Mouse (Mus musculus): ENCODE measurements around the gene Il21r.

DNA sequence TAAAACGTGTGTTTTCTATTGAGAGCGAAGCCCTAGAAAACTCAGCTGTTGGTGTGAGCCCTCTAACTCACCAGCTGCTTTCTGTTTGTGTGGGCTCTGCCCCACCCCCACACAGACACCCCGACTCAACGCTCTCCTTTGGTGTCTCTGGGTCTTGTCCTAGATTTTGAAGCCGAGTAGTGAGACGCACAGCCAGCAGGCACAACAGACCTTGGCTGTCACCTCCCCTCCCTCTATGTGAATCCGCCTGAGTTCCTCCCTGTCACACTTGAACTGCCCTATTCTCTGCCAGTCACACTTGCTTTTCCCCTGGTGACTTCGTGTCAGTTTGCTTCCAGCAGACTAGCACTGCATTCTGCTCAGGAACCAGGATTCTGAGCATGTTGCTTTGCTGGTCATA is 46.4 kb upstream of the Il21r start:
- no peak for TF ChIP-seq EP300 (IDR thresholded peaks at IDR 0.05; ENCODE audit: low read length)
- no peak for TF ChIP-seq USF1 (IDR thresholded peaks at IDR 0.05; ENCODE audit: low read depth, low read length)
- no peak for TF ChIP-seq POLR2A (IDR thresholded peaks at IDR 0.05; ENCODE audit: low read depth, low read length)
